Mouse (Mus musculus): ENCODE measurements around the gene Arhgdia.

DNA sequence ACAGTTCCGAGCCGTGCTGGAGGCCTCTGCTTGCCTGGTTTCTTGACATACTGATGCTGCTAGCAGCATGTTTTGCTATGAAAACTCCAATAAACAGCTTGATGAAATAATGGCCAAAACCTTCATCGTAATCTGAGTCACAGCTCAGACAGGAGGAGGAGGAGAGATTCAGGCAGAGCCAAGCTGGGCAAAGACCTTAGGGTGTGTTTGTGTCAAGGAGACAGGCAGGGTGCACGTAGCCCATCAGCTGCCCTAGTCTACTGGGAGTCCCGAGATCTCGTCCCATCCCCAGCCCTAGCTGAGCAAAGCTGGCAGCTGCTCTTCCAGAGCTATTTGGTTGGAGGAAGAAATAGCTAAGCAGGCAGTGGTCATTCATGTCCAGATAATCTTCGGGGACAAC lies 24.2 kb upstream of the Arhgdia start:
- TF ChIP-seq CTCF (IDR thresholded peaks at IDR 0.05; ENCODE audit: borderline replicate concordance, insufficient read depth, low read length) (no peak), POLR2A (IDR thresholded peaks at IDR 0.05; ENCODE audit: low read depth, low read length) (no peak)

All from embryonic fibroblast, embryonic 13.5 days (primary cell).